Comparison of ENCODE assay signal across 25 mouse cellular contexts in the genomic region with DNA sequence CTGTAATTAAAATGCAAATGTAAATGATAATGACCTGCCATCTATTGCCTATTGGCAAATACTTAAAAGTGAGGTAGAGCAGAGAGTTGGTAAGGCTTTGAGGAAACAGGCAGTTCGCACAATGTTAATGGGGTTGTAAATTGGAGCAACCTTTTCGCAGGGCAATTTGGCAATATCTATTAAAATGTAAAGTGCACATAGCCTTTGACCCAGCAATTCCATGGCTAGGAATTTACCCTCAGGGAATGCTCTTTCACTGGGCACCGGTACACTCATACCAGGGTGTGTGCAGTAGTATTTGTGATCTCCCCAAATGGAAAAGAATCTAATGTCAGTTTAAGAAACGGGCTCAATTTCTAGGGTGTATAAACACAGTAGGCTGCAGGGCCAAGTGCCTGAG. TPM values are rescaled to one million over a fixed set of nuclear protein-coding genes. Genes with fewer than 3 reads are reported as not detected.
"Had no signal": no experiment of that assay in that cellular context is flagged by ENCODE, and none has a peak within 500 bp of the region (broad histone marks: within the 10 kb centered on the region; RNA-seq: fewer than 3 reads in every experiment).

No protein-coding gene starts in this region.

- H3K9me3 ChIP-seq: lung, embryonic 15.5 days; megakaryocyte, embryonic 14.5 days; midbrain, embryonic 13.5 days; midbrain, embryonic 15.5 days; neural tube, embryonic 12.5 days had no signal

- H3K4me3 ChIP-seq: lung, embryonic 15.5 days; megakaryocyte, embryonic 14.5 days; midbrain, embryonic 13.5 days; midbrain, embryonic 15.5 days; neural tube, embryonic 12.5 days had no signal

- H3K36me3 ChIP-seq: lung, embryonic 15.5 days; midbrain, embryonic 13.5 days; midbrain, embryonic 15.5 days; neural tube, embryonic 12.5 days had no signal

- H3K27ac ChIP-seq: lung, embryonic 15.5 days; macrophage; midbrain, embryonic 15.5 days; neural tube, embryonic 12.5 days had no signal

- H3K4me2 ChIP-seq: lung, embryonic 15.5 days; midbrain, embryonic 11.5 days; midbrain, embryonic 13.5 days; midbrain, embryonic 15.5 days; neural tube, embryonic 12.5 days had no signal

- H3K9ac ChIP-seq: liver, postnatal 0 days; lung, embryonic 15.5 days; midbrain, embryonic 13.5 days; midbrain, embryonic 15.5 days; neural tube, embryonic 12.5 days had no signal

- DNase-seq: liver, postnatal 0 days; lung, adult 2 months; lung, postnatal 14 days; lung, postnatal 36 days; right cerebral cortex, postnatal 14 days; spleen, adult 18-20 months; thymus, adult 2 months; thymus, postnatal 25 days; thymus, postnatal 4 days had no signal

- ATAC-seq: liver, postnatal 0 days; lung, postnatal 0 days; midbrain, embryonic 13.5 days; midbrain, embryonic 15.5 days had no signal

- H3K4me1 ChIP-seq: megakaryocyte, embryonic 14.5 days; midbrain, embryonic 15.5 days; neural tube, embryonic 12.5 days had no signal

- H3K27me3 ChIP-seq: midbrain, embryonic 15.5 days had no signal

RNA-seq across cellular contexts. Expression of a gene that starts 17.6 kb away (rescaled TPM):
- total RNA-seq: megakaryocyte progenitor cell, adult 5-6 weeks had no signal
- polyA plus RNA-seq: liver, postnatal 0 days; lung, embryonic 15.5 days; lung, postnatal 0 days; macrophage; midbrain, embryonic 11.5 days; midbrain, embryonic 13.5 days; midbrain, embryonic 15.5 days; midbrain, postnatal 0 days; neural tube, embryonic 12.5 days; neural tube, embryonic 14.5 days; stomach, embryonic 14.5 days; stomach, embryonic 16.5 days had no signal

RNA-seq across cellular contexts. Expression of a gene that starts 20.8 kb away (rescaled TPM):
- total RNA-seq: megakaryocyte progenitor cell, adult 5-6 weeks had no signal
- polyA plus RNA-seq: macrophage had no signal

RNA-seq across cellular contexts. Expression of a gene that starts 48.9 kb away (rescaled TPM):
- total RNA-seq: megakaryocyte progenitor cell, adult 5-6 weeks; monocyte, adult 5-6 weeks; neutrophil, adult 5-6 weeks had no signal
- polyA plus RNA-seq: liver, postnatal 0 days; macrophage; testis, adult 2 months had no signal
